Mouse (Mus musculus) ES-E14 (cell line): ENCODE results near the gene Pnp2.

ENCODE experiments used
- CHD2 ChIP-seq: IDR thresholded peaks from 2 replicates; pipeline ENCODE4 v1.6.1; 2014; ENCODE audit warnings: mild to moderate bottlenecking, low read depth, low read length, inconsistent platforms
- HCFC1 ChIP-seq: IDR thresholded peaks from 2 replicates; pipeline ENCODE4 v1.6.1; 2012; ENCODE audit warnings: low read length, inconsistent platforms, borderline replicate concordance; ENCODE audit not compliant: insufficient read depth
- MAFK ChIP-seq: IDR thresholded peaks from 2 replicates; pipeline ENCODE4 v1.6.1; 2014; ENCODE audit warnings: mild to moderate bottlenecking, low read depth, low read length, inconsistent platforms; ENCODE audit not compliant: insufficient read depth
- ZC3H11A ChIP-seq: IDR thresholded peaks from 2 replicates; pipeline ENCODE4 v1.6.1; 2012; ENCODE audit warnings: low read depth, mild to moderate bottlenecking, inconsistent platforms, low read length, borderline replicate concordance
- ZNF384 ChIP-seq: IDR thresholded peaks from 2 replicates; pipeline ENCODE4 v1.6.1; 2012; ENCODE audit warnings: low read depth, low read length, inconsistent platforms

DNA sequence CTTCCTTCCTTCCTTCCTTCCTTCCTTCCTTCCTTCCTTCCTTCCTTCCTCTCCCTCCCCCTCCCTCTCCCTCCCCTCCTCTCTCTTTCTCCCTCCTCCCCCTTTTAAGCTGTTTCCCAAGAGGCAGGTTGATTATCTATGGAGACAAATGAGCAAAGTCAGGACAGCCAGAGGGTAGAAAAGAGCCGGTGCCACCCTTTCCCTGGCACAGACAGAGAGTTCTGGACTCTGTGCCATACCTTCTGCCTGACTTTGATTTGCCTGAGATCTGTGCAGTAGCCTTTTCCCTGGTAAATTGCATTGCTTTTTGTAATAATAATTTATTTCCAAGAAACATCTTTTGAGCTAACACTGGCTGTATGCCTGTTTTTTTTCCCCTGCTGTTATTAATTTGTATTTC is 13.2 kb downstream of the Pnp2 start:
- no peak for TF ChIP-seq ZC3H11A
- no peak for TF ChIP-seq MAFK
- TF ChIP-seq HCFC1 = no peak
- TF ChIP-seq CHD2 = no peak
- no peak for TF ChIP-seq ZNF384
